Mouse (Mus musculus) stomach, embryonic 14.5 days (tissue): ENCODE results near the gene Prdm16. TPM values are rescaled to one million over a fixed set of nuclear protein-coding genes. Genes with fewer than 3 reads are reported as not detected.

Source experiments
- ATAC-seq: fragments of 200-750 bp; cut with Nextera tagmentation; 2 replicates; pipeline ENCODE4 v1.8.0; 2017; ENCODE audit warnings: low read depth, moderate TSS enrichment; ENCODE audit not compliant: insufficient number of reproducible peaks, insufficient read depth, low FRiP score
- H3K27ac ChIP-seq: fragments of 300-500 bp; sonication (generic); 2 replicates; pipeline ENCODE4 v1.5.1; 2014; ENCODE audit warnings: mild to moderate bottlenecking, low read length, moderate library complexity, mixed read lengths
- H3K27me3 ChIP-seq: fragments of 300-500 bp; sonication (generic); 2 replicates; pipeline ENCODE4 v1.6.1; 2014; ENCODE audit warnings: low read length, control low read depth, mixed read lengths; ENCODE audit not compliant: control insufficient read depth, insufficient read depth
- H3K36me3 ChIP-seq: fragments of 300-500 bp; sonication (generic); 2 replicates; pipeline ENCODE4 v1.6.1; 2014; ENCODE audit warnings: mild to moderate bottlenecking, control low read depth, low read length, moderate library complexity, mixed read lengths; ENCODE audit not compliant: control insufficient read depth, insufficient read depth
- H3K4me1 ChIP-seq: fragments of 300-500 bp; sonication (generic); 2 replicates; pipeline ENCODE4 v1.6.1; 2014; ENCODE audit warnings: low read length, control low read depth, mixed read lengths; ENCODE audit not compliant: control insufficient read depth, insufficient read depth
- H3K4me2 ChIP-seq: fragments of 300-500 bp; sonication (generic); replicated peaks from 2 replicates; pipeline ENCODE4 v1.6.1; 2014; ENCODE audit warnings: low read depth, low read length, control low read depth
- H3K4me3 ChIP-seq: fragments of 300-500 bp; sonication (generic); 2 replicates; pipeline ENCODE4 v1.5.1; 2014; ENCODE audit warnings: low read depth, low read length, control low read depth
- H3K9ac ChIP-seq: fragments of 300-500 bp; sonication (generic); replicated peaks from 2 replicates; pipeline ENCODE4 v1.6.1; 2014; ENCODE audit warnings: low read depth, mild to moderate bottlenecking, control low read depth, low read length, moderate library complexity, mixed read lengths
- H3K9me3 ChIP-seq: fragments of 300-500 bp; sonication (generic); 2 replicates; pipeline ENCODE4 v1.6.1; 2016; ENCODE audit warnings: low read depth, low read length, control low read depth; ENCODE audit not compliant: control insufficient read depth
- WGBS: fragments of 180-500 bp; shearing (Covaris S2); extraction: QIAGEN DNeasy Blood & Tissue Kit; methylation state at CpG from one replicate; pipeline ENCODE4 v1.1.7; 2014; 5-methylcytosine and 5-hydroxymethylcytosine counted together
- polyA plus RNA-seq: library from polyadenylated mRNA; unstranded; fragments of >200 nt; fragmentation: Nextera tagmentation; extraction: Ambion mirVana; gene quantifications from 2 replicates; pipeline ENCODE4 v1.2.1, GENCODE M21; 2014

Gene Prdm16
- polyA plus RNA-seq, 1 experiment from 2014 or later, result 18.4 TPM

- ATAC-seq, result no peak
- H3K27ac ChIP-seq, result no peak overlapping the region; the same call in 1 of the 2 replicates
- no peak overlapping the region for H3K4me3 ChIP-seq
- H3K9ac ChIP-seq, result no peak overlapping the region
- peaks cover 37% of the 10 kb centered on the region; the same call in 1 of the 2 replicates for H3K4me1 ChIP-seq
- no peaks in the 10 kb centered on the region for H3K27me3 ChIP-seq
- H3K9me3 ChIP-seq, result no peaks in the 10 kb centered on the region
- H3K4me2 ChIP-seq, result no peak overlapping the region
- 78% methylated on average over 11 of the region's 11 CpGs for WGBS
- no peaks in the 10 kb centered on the region for H3K36me3 ChIP-seq
Measured at GRCm38 (mm10) chr4:154590910-154591309, 45.8 kb downstream of the Prdm16 start.

DNA sequence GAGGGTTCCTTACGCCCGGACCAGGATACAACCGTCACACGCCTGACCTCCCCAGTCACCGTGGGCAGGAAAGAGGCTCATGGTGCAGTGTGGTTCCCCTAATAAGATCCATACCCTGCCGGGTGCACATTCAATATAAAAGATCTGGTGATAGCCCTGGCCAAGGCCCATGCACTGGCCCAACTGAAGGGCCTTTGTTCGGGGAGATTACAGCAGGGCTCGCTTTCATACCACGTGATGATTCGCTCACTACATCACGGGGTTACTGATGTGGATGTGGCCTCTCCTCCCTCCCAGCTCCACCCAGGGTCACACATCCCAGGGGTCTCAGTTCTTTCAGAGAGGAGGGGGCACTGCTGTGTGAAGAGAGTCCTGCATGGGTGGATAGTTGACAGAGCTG lies 50.3 kb downstream of the Prdm16 start:
- no peaks in the 10 kb centered on the region for H3K9me3 ChIP-seq
- ATAC-seq, result peak; percentile 47
- no peak overlapping the region for H3K4me2 ChIP-seq
- H3K4me1 ChIP-seq, result peaks cover 27% of the 10 kb centered on the region; the same call in 1 of the 2 replicates
- H3K27me3 ChIP-seq, result no peaks in the 10 kb centered on the region
- WGBS, result 78% methylated on average over 11 of the region's 11 CpGs
- H3K36me3 ChIP-seq, result no peaks in the 10 kb centered on the region
- H3K9ac ChIP-seq, result no peak overlapping the region
- peak overlapping the region; percentile 72; the same call in 1 of the 2 replicates for H3K27ac ChIP-seq
- no peak overlapping the region for H3K4me3 ChIP-seq

DNA sequence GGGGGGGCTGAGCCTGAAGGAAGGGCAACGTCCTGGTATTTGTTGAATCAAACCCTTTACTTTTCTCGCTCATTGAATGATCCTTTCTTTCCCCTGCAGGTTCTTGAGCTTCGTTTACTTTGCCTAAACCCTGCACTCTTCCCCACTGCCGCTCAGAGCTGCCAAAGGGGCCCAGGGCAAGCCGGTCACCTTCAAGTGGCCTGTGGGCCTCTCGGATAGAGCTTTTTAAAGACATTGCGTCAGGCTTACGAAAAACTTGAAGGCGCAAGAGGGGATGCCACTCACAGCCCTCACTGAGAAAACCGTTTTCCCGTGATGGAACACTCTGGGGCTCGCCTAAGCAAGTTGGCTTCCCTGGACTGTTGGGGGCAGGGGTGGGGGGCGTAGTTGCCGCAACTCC lies 50.9 kb downstream of the Prdm16 start:
- 45% methylated on average over 14 of the region's 14 CpGs for WGBS
- Histone ChIP-seq H3K9ac (no peak overlapping the region), H3K36me3 (no peaks in the 10 kb centered on the region), H3K4me1 (peaks cover 27% of the 10 kb centered on the region; the same call in 1 of the 2 replicates), H3K4me2 (no peak overlapping the region), H3K9me3 (no peaks in the 10 kb centered on the region), H3K4me3 (no peak overlapping the region), H3K27ac (peak overlapping the region; percentile 72; the same call in 1 of the 2 replicates), H3K27me3 (no peaks in the 10 kb centered on the region)
- no peak for ATAC-seq

- H3K27ac ChIP-seq, result no peak overlapping the region
- no peak overlapping the region for H3K4me3 ChIP-seq
- H3K4me1 ChIP-seq, result peaks cover 27% of the 10 kb centered on the region; the same call in 1 of the 2 replicates
- H3K27me3 ChIP-seq, result no peaks in the 10 kb centered on the region
- WGBS, result 89% methylated on average over 13 of the region's 13 CpGs
- no peaks in the 10 kb centered on the region for H3K36me3 ChIP-seq
- H3K4me2 ChIP-seq, result no peak overlapping the region
- no peaks in the 10 kb centered on the region for H3K9me3 ChIP-seq
- no peak for ATAC-seq
- H3K9ac ChIP-seq, result no peak overlapping the region
Measured at GRCm38 (mm10) chr4:154583712-154584111, 53.0 kb downstream of the Prdm16 start.

GRCm38 (mm10) chr4:154582607-154583236 lies 54.0 kb downstream of the Prdm16 start:
- no peak overlapping the region for H3K4me2 ChIP-seq
- H3K36me3 ChIP-seq, result no peaks in the 10 kb centered on the region
- H3K9ac ChIP-seq, result no peak overlapping the region
- ATAC-seq, result no peak
- no peak overlapping the region for H3K4me3 ChIP-seq
- H3K27ac ChIP-seq, result no peak overlapping the region
- H3K4me1 ChIP-seq, result peaks cover 22% of the 10 kb centered on the region; the same call in 1 of the 2 replicates
- WGBS, result 83% methylated on average over 21 of the region's 21 CpGs
- no peaks in the 10 kb centered on the region for H3K9me3 ChIP-seq
- no peaks in the 10 kb centered on the region for H3K27me3 ChIP-seq

- Histone ChIP-seq H3K4me2 (no peak overlapping the region), H3K27ac (no peak overlapping the region), H3K9me3 (no peaks in the 10 kb centered on the region), H3K36me3 (no peaks in the 10 kb centered on the region), H3K9ac (no peak overlapping the region), H3K27me3 (no peaks in the 10 kb centered on the region), H3K4me3 (no peak overlapping the region), H3K4me1 (peaks cover 9% of the 10 kb centered on the region; the same call in 1 of the 2 replicates)
- WGBS, result 70% methylated on average over 16 of the region's 16 CpGs
- ATAC-seq, result no peak
Measured at GRCm38 (mm10) chr4:154581261-154581886, 55.3 kb downstream of the Prdm16 start.

DNA sequence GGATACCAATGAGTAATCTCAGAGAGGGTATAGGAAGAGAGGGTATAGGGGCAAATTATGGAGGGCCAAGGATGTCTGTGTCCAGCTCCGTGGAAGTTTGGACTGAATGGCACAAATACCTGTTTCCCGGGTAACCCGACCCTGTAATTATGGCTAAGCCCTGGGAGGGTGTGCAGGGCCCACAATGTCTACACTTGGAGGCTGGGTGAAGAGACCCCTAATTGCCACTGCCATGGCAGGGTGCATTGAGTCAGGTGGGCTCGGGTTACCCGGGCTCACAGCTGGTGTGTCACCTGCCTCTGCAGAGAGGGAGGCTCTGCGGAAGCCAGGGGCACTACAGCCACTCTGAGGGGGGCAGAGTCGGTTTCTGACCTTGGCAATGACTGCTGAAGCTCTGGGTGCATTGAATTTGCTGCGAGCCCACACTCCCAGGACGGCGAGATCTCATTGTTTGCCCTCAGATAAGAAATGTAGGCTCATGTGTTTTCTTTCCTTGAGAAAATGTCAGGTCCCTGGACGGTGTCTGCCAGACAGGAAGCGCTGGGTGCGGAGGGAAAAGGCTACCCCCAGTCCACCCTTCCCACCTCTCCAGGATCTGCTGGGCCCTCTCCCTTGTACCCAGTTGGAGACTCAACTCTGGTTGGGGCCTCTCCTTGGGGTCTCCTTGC lies 62.3 kb downstream of the Prdm16 start:
- Histone ChIP-seq H3K9ac (no peak overlapping the region), H3K36me3 (no peaks in the 10 kb centered on the region), H3K9me3 (no peaks in the 10 kb centered on the region), H3K4me1 (peaks cover 9% of the 10 kb centered on the region; the same call in 1 of the 2 replicates), H3K4me2 (no peak overlapping the region), H3K27ac (peak overlapping the region; percentile 52; the same call in 1 of the 2 replicates), H3K4me3 (no peak overlapping the region), H3K27me3 (no peaks in the 10 kb centered on the region)
- peak; percentile 76 for ATAC-seq
- WGBS, result 56% methylated on average over 13 of the region's 13 CpGs

DNA sequence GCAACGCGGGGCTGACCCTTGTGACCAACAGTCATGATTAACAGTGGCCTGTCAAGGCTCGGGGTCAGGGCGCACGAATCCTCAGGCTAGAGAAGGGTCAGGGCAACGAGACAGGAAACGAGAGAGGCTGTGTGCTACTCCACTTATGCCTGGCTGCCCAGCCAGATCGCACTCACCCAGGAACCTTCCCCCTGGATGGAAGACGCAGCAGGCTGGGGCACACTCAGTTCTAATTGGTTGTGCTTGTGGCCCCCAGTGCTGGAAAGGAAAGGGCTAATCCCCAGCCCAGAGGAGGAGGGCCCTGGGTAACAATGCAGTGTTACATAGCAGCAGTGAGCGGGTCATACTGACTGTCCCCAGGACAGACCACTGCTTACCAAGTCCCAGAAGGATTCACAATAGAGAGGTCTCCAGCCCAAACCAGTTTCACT lies 66.2 kb downstream of the Prdm16 start:
- Histone ChIP-seq H3K27ac (no peak overlapping the region), H3K4me3 (no peak overlapping the region), H3K27me3 (no peaks in the 10 kb centered on the region), H3K9ac (no peak overlapping the region), H3K4me1 (peaks cover 23% of the 10 kb centered on the region; the same call in 1 of the 2 replicates), H3K36me3 (no peaks in the 10 kb centered on the region), H3K4me2 (no peak overlapping the region), H3K9me3 (no peaks in the 10 kb centered on the region)
- ATAC-seq, result no peak
- WGBS, result 27% methylated on average over 10 of the region's 10 CpGs
